Mouse (Mus musculus) intestine, embryonic 14.5 days (tissue): Measurements from ENCODE around the gene Mfsd7a. TPM values are rescaled to one million over a fixed set of nuclear protein-coding genes. Genes with fewer than 3 reads are reported as not detected.
"Not testable (repeated sequence)": the region's sequence is repeated elsewhere in the genome, so short reads cannot be mapped to it uniquely, and the experiment has no call there.

ENCODE experiments used
- ATAC-seq: fragments of 200-750 bp; cut with Nextera tagmentation; replicated peaks from 2 replicates; pipeline ENCODE4 v1.8.0; 2017; ENCODE audit warnings: low read depth, moderate number of reproducible peaks, moderate TSS enrichment, moderate library complexity; ENCODE audit not compliant: low FRiP score, low TSS enrichment
- DNase-seq: peaks from one replicate; pipeline ENCODE4 v3.0.0-alpha.2; 2018; ENCODE audit warnings: low spot score
- H3K27ac ChIP-seq: fragments of 300-500 bp; sonication (generic); 2 replicates; pipeline ENCODE4 v1.5.1; 2014; ENCODE audit warnings: low read depth, mild to moderate bottlenecking, control low read depth
- H3K27me3 ChIP-seq: fragments of 300-500 bp; sonication (generic); replicated peaks from 2 replicates; pipeline ENCODE4 v1.6.1; 2014; ENCODE audit warnings: low read length, control low read depth; ENCODE audit not compliant: control insufficient read depth, insufficient read depth
- H3K36me3 ChIP-seq: fragments of 300-500 bp; sonication (generic); 2 replicates; pipeline ENCODE4 v1.6.1; 2014; ENCODE audit warnings: low read length, control low read depth; ENCODE audit not compliant: control insufficient read depth, insufficient read depth
- H3K4me1 ChIP-seq: fragments of 300-500 bp; sonication (generic); replicated peaks from 2 replicates; pipeline ENCODE4 v1.6.1; 2014; ENCODE audit warnings: low read length, control low read depth, mixed read lengths; ENCODE audit not compliant: control insufficient read depth, insufficient read depth
- H3K4me2 ChIP-seq: fragments of 300-500 bp; sonication (generic); 2 replicates; pipeline ENCODE4 v1.6.1; 2014; ENCODE audit warnings: low read length
- H3K4me3 ChIP-seq: fragments of 300-500 bp; sonication (generic); 2 replicates; pipeline ENCODE4 v1.5.1; 2014; ENCODE audit warnings: low read depth, low read length, control low read depth, mixed read lengths
- H3K9ac ChIP-seq: fragments of 300-500 bp; sonication (generic); 2 replicates; pipeline ENCODE4 v1.6.1; 2014; ENCODE audit warnings: mild to moderate bottlenecking, low read length
- H3K9me3 ChIP-seq: fragments of 300-500 bp; sonication (generic); 2 replicates; pipeline ENCODE4 v1.6.1; 2016; ENCODE audit warnings: low read length, control low read depth; ENCODE audit not compliant: control insufficient read depth
- WGBS: fragments of 180-500 bp; shearing (Covaris S2); extraction: QIAGEN DNeasy Blood & Tissue Kit; methylation state at CpG from one replicate; pipeline ENCODE4 v1.1.7; 2014; 5-methylcytosine and 5-hydroxymethylcytosine counted together
- polyA plus RNA-seq: library from polyadenylated mRNA; unstranded; fragments of >200 nt; fragmentation: Nextera tagmentation; extraction: Ambion mirVana; gene quantifications from 2 replicates; pipeline ENCODE4 v1.2.1, GENCODE M21; 2014

Mfsd7a gene
- 0.07 and 0.50 TPM in 2 replicates for polyA plus RNA-seq

DNA sequence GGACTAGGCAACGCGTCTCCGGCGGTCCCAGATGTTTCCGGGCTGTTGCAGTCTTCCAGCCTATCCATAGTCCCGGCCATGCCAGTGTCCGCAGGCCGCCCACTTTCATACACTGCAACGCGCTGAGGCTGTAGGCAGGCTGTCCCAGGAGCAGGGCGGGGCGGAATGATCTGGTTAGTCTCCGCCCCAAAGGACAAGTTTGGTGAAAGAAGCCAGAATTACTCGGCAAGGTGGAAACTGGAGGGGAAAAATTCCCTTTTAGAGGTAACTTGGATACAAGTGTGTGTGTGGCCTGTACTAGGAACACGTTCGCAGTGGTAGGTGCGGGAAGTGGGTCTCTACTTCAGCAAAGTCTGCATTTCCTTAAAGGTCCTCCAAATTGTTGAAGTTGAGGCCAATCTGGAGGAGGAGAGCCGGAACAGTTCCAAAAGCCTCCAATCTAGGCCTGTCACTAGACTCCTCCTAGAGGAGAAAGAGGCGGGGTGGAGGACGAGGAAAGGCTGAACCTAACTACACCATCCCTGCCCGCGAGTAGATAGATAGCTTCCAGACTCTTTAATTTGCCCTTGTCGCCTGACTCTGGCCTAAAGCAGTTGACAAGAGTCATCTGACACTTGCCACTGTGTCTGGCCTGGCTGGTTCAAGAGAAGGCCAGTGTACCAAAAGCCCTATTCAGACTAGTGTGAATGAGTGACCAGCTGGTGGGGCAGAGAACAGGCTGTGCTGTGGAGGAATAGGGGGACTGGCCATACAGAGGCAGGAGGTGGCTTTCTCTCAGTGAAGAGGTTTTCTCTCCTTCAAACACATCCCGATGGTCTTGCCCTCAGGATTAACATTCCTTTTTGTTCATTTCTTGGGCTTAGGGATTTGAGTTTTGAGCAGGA is at the start of gene Mfsd7a:
Gene Mfsd7a (minus strand): TSS at position 107 of the 884 bp plus-strand sequence.
- H3K9ac ChIP-seq = peak within 1 kb of the TSS; percentile 15; the same call in 1 of the 2 replicates
- H3K27me3 ChIP-seq = no peaks in the 10 kb centered on the region
- H3K4me2 ChIP-seq = peak within 1 kb of the TSS; percentile 65
- peak; percentile 83 for DNase-seq
- peak within 1 kb of the TSS; percentile 35 for H3K4me3 ChIP-seq
- ATAC-seq = peak; percentile 92
- no peaks in the 10 kb centered on the region for H3K4me1 ChIP-seq
- no peaks in the 10 kb centered on the region for H3K9me3 ChIP-seq
- 9% methylated on average over 24 of the region's 24 CpGs for WGBS
- H3K36me3 ChIP-seq = no peaks in the 10 kb centered on the region
- H3K27ac ChIP-seq = no peak within 1 kb of the TSS

DNA sequence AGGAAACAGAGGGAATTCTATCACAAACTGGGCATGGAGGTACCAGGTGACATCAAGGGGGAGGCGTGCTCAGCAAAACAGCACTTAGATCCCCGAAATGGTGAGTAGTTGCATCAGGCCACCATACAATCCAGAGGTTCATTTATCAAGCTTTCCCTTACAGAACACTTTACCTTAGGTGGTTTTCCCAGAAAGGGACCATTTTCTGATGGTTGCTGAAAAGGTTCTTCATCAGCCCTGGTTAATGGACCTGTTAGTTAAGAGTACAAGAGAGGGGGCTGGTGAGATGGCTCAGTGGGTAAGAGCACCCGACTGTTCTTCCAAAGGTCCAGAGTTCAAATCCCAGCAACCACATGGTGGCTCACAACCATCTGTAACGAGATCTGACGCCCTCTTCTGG is 37.5 kb upstream of the Mfsd7a start:
- H3K9me3 ChIP-seq, H3K4me2 ChIP-seq, H3K4me3 ChIP-seq, H3K9ac ChIP-seq, H3K27me3 ChIP-seq, H3K27ac ChIP-seq, ATAC-seq, H3K4me1 ChIP-seq: not testable (repeated sequence)
- DNase-seq = peak; percentile 33
- 95% methylated on average over 3 of the region's 5 CpGs for WGBS
- peaks cover 80% of the 10 kb centered on the region for H3K36me3 ChIP-seq

DNA sequence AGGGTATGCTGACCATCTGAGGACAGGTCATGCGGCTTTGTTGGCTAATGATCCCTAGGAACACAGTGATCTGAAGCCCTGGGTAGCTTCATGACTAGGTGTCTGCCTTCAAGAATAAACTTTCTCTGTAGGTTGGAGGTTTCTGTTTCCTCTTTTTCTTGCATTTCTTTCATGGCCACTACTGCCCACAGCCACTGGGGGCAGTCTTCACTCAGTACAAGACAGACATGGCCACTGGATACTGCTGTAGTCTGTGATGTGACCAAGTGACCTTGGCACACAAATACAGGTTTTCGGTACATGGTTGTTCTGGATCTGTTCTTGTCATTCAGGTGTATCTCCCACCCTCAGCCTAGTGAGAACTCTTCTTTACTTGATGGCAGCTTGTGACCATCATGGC is 36.5 kb upstream of the Mfsd7a start:
- Histone ChIP-seq H3K4me3 (no peak overlapping the region), H3K9me3 (no peaks in the 10 kb centered on the region), H3K4me1 (no peaks in the 10 kb centered on the region), H3K4me2 (no peak overlapping the region), H3K36me3 (peaks cover 71% of the 10 kb centered on the region), H3K9ac (no peak overlapping the region), H3K27ac (no peak overlapping the region), H3K27me3 (no peaks in the 10 kb centered on the region)
- DNase-seq (peak; percentile 52), ATAC-seq (no peak)
- WGBS = 98% methylated on average over 2 of the region's 2 CpGs

DNA sequence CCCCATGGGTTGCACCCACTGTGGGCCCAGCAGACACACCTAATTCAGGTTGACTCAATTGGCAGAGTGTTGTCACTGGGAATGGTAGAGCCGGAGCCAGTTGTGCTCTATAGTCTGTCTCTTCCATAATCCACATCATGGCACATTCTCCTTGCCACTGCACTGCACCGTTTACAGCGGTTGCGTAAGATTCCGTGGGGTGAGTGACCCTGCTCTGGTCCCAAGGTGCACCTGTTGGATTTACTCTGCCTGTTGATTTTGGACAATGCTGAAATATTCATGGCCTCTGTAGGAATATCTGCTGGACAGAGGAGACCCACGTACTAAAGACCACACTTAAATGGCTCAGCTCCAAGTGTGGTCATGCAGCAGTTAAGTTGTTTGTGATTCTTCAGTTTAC is 34.3 kb upstream of the Mfsd7a start:
- Histone ChIP-seq H3K9me3 (no peaks in the 10 kb centered on the region), H3K4me1 (no peaks in the 10 kb centered on the region), H3K4me3 (no peak overlapping the region), H3K27me3 (no peaks in the 10 kb centered on the region), H3K36me3 (peaks cover 64% of the 10 kb centered on the region), H3K9ac (no peak overlapping the region), H3K4me2 (no peak overlapping the region), H3K27ac (no peak overlapping the region)
- WGBS = 89% methylated on average over 6 of the region's 6 CpGs
- DNase-seq = peak; percentile 23
- no peak for ATAC-seq

DNA sequence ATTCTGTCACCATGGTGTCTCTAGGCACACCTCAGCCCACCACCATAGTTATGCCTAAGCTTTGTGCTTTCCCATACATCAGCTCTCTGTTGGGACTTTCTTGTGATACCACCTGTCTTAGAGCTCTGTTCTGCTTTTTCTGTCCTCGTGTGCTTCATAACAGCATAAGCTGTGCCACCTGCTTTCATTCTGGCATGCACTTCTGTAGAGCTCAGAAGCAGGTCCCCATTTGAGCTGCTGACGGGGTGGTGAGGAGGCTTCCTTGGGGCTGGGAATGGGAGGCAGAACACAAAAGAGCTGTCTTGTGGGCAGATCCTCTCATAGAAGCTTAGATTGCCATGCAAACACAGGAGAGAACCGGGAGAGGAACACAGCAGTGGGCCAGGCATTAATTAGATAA is 27.3 kb upstream of the Mfsd7a start:
- Histone ChIP-seq H3K9me3 (no peaks in the 10 kb centered on the region), H3K4me1 (no peaks in the 10 kb centered on the region), H3K4me3 (no peak overlapping the region), H3K36me3 (peaks cover 79% of the 10 kb centered on the region), H3K27ac (no peak overlapping the region), H3K27me3 (no peaks in the 10 kb centered on the region), H3K4me2 (no peak overlapping the region), H3K9ac (no peak overlapping the region)
- WGBS = 89% methylated on average over 3 of the region's 3 CpGs
- peak; percentile 36 for DNase-seq
- no peak for ATAC-seq

DNA sequence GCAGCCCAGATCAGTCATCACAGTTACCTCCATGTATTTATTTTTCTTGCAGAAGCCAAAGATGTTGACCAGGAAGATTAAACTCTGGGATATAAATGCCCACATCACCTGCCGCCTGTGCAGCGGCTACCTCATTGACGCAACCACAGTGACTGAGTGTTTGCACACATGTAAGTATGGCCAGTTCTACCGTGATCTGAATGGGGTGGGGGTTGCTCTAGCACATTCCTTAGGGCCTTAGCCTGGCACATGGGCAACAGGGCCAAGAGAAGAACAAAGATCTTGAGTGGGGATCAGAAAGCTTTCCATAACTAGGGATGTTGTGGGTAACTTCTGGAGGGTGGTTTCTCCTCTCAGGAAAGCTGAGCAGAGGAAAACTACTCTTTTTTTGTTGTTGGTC is 25.0 kb upstream of the Mfsd7a start:
- ATAC-seq (no peak), DNase-seq (no peak)
- no peak overlapping the region for H3K4me3 ChIP-seq
- H3K27ac ChIP-seq = no peak overlapping the region
- peaks cover 70% of the 10 kb centered on the region for H3K36me3 ChIP-seq
- H3K27me3 ChIP-seq = no peaks in the 10 kb centered on the region
- no peaks in the 10 kb centered on the region for H3K9me3 ChIP-seq
- no peaks in the 10 kb centered on the region; the same call in 1 of the 2 replicates for H3K4me1 ChIP-seq
- WGBS = 94% methylated on average over 4 of the region's 4 CpGs
- H3K4me2 ChIP-seq = no peak overlapping the region
- no peak overlapping the region for H3K9ac ChIP-seq

DNA sequence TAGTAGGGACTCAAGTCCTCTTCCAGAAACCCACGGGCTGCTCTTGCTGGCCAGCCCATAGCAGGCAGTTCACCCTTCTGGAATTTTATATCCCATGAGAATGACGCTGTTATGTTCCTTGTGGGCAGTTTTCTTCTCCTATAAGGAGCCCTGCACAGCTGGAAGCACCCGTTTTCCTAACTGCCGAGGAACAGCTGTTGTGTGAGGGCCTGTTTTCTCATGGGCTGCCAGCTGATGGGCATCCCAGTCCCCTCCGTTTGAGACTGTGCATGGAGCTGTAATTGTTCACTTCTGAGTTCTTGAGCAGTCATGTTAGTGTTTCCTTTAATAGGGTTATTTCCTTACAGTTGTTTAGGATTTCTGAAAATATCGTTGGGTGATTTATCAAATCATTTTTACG is 20.9 kb upstream of the Mfsd7a start:
- WGBS = 73% methylated on average over 7 of the region's 7 CpGs
- Histone ChIP-seq H3K27ac (no peak overlapping the region), H3K4me3 (no peak overlapping the region), H3K4me2 (no peak overlapping the region), H3K36me3 (peaks cover 41% of the 10 kb centered on the region), H3K9ac (no peak overlapping the region), H3K4me1 (peaks cover 6% of the 10 kb centered on the region; the same call in 1 of the 2 replicates), H3K9me3 (no peaks in the 10 kb centered on the region), H3K27me3 (no peaks in the 10 kb centered on the region)
- peak; percentile 41 for DNase-seq
- no peak for ATAC-seq

DNA sequence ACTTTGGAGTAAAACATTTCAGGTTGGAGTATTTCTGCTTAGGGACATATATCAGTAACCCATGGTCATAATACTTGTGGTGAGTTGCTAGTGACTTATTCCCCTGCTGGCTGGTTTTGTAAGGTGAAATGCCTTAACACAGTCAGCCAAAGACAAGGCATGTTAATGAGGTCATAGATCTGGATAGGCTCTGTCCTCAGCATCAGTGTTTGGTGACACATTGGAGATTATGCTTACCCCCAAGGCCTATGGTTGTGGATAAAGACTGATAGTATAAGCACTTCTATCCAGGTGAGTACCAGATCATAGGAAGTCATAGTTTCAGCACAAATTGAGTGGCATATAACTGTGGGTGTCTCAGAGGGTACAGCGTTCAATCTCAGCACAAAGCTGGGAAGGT is 18.0 kb upstream of the Mfsd7a start:
- DNase-seq = no peak
- no peak overlapping the region for H3K4me2 ChIP-seq
- H3K4me3 ChIP-seq = no peak overlapping the region
- H3K4me1 ChIP-seq = peaks cover 24% of the 10 kb centered on the region
- H3K27ac ChIP-seq = no peak overlapping the region
- WGBS = 100% methylated on average over 1 of the region's 1 CpGs
- H3K36me3 ChIP-seq = peaks cover 12% of the 10 kb centered on the region; the same call in 1 of the 2 replicates
- no peak overlapping the region for H3K9ac ChIP-seq
- no peak for ATAC-seq
- no peaks in the 10 kb centered on the region for H3K27me3 ChIP-seq
- no peaks in the 10 kb centered on the region for H3K9me3 ChIP-seq
